Mouse (Mus musculus): ENCODE results near the gene Tmem198. TPM values are rescaled to one million over a fixed set of nuclear protein-coding genes. Genes with fewer than 3 reads are reported as not detected.

Tmem198 gene
- total RNA-seq (2012; rRNA removed) = 1.6 TPM in 2 replicates

- Histone ChIP-seq H3K4me1 (ENCODE audit: control insufficient read depth in 2 of 2, insufficient read depth in 2 of 2, low read length in 2 of 2, poor library complexity in 1 of 2) (peaks cover 4 to 8% of the 10 kb centered on the region in 2 experiments; a peak in 2 of 4 replicates), H3K9ac (ENCODE audit: insufficient read depth, low read depth, low read length, poor library complexity, severe bottlenecking) (peak within 1 kb of the TSS; percentile 83), H3K36me3 (ENCODE audit: control insufficient read depth, insufficient read depth, low read length, poor library complexity, severe bottlenecking) (peaks cover 24% of the 10 kb centered on the region), H3K9me3 (ENCODE audit: control insufficient read depth, insufficient read depth, low read depth, low read length) (no peaks in the 10 kb centered on the region), H3K4me3 (ENCODE audit: insufficient read depth in 1 of 2, low read depth in 1 of 2, low read length in 2 of 2, poor library complexity in 1 of 2, severe bottlenecking in 1 of 2) (peak within 1 kb of the TSS; percentile 63 to 84), H3K27ac (ENCODE audit: insufficient read depth, low read depth, low read length, poor library complexity, severe bottlenecking) (no peak within 1 kb of the TSS)
- in situ Hi-C loops (cut with MboI; ENCODE audit: low sequenced_read_pairs in 2 of 2, unreplicated experiment in 2 of 2) = no loop called here
- TF ChIP-seq ZC3H11A (IDR thresholded peaks at IDR 0.05; ENCODE audit: borderline replicate concordance, low read depth, low read length) = no peak
- no peak for TF ChIP-seq MAFK (IDR thresholded peaks at IDR 0.05; ENCODE audit: insufficient read depth, low read depth, low read length)
- no peak for TF ChIP-seq ZNF384 (IDR thresholded peaks at IDR 0.05; ENCODE audit: low read depth, low read length)
- no peak for TF ChIP-seq HCFC1 (IDR thresholded peaks at IDR 0.05; ENCODE audit: borderline replicate concordance, insufficient read depth, low read length)
- no peak for TF ChIP-seq CHD2 (IDR thresholded peaks at IDR 0.05; ENCODE audit: low read depth, low read length)
- DNase-seq (ENCODE audit: low read depth, low spot score) = peak; percentile 94
These were observed at the start of gene Tmem198, which contains the start of gene Chpf for GRCm38 (mm10) chr1:75478916-75479634. Gene Tmem198, plus strand, starts transcription at chr1:75479532. Gene Chpf, minus strand, starts transcription at chr1:75479307.

GRCm38 (mm10) chr1:75435475-75436328, 43.6 kb upstream of the Tmem198 start, which contains the start of gene Gmppa:
Gene Gmppa, plus strand, starts transcription at chr1:75435930.
- no peak within 1 kb of the TSS; the same call in 1 of the 2 replicates for H3K27ac ChIP-seq (ENCODE audit: insufficient read depth, low read depth, low read length, poor library complexity, severe bottlenecking)

GRCm38 (mm10) chr1:75438782-75439181, 40.5 kb upstream of the Tmem198 start:
- H3K27ac ChIP-seq (ENCODE audit: insufficient read depth, low read depth, low read length, poor library complexity, severe bottlenecking) = no peak overlapping the region

More at GRCm38 (mm10) chr1:75435475-75436328, 43.6 kb upstream of the Tmem198 start, which contains the start of gene Gmppa:
- in situ Hi-C loops (cut with MboI; ENCODE audit: low sequenced_read_pairs in 2 of 2, unreplicated experiment in 2 of 2) = no loop called here
- Histone ChIP-seq H3K9ac (ENCODE audit: insufficient read depth, low read depth, low read length, poor library complexity, severe bottlenecking) (peak within 1 kb of the TSS; percentile 92), H3K36me3 (ENCODE audit: control insufficient read depth, insufficient read depth, low read length, poor library complexity, severe bottlenecking) (0 out of 2 replicates have a peak, but pooled peaks cover 2% of the 10 kb centered on the region), H3K4me1 (ENCODE audit: control insufficient read depth in 2 of 2, insufficient read depth in 2 of 2, low read length in 2 of 2, poor library complexity in 1 of 2) (peaks cover 4 to 9% of the 10 kb centered on the region in 2 experiments; a peak in 2 of 4 replicates), H3K4me3 (ENCODE audit: insufficient read depth in 1 of 2, low read depth in 1 of 2, low read length in 2 of 2, poor library complexity in 1 of 2, severe bottlenecking in 1 of 2) (peak within 1 kb of the TSS; percentile 92 to 95), H3K9me3 (ENCODE audit: control insufficient read depth, insufficient read depth, low read depth, low read length) (no peaks in the 10 kb centered on the region)
- no peak for TF ChIP-seq ZNF384 (IDR thresholded peaks at IDR 0.05; ENCODE audit: low read depth, low read length)
- peak; percentile 96 for TF ChIP-seq HCFC1 (IDR thresholded peaks at IDR 0.05; ENCODE audit: borderline replicate concordance, insufficient read depth, low read length)
- TF ChIP-seq MAFK (IDR thresholded peaks at IDR 0.05; ENCODE audit: insufficient read depth, low read depth, low read length) = no peak
- no peak for TF ChIP-seq ZC3H11A (IDR thresholded peaks at IDR 0.05; ENCODE audit: borderline replicate concordance, low read depth, low read length)
- TF ChIP-seq CHD2 (IDR thresholded peaks at IDR 0.05; ENCODE audit: low read depth, low read length) = peak; percentile 95
- DNase-seq (ENCODE audit: low read depth, low spot score) = peak; percentile 85

GRCm38 (mm10) chr1:75440661-75441060, 38.7 kb upstream of the Tmem198 start:
- H3K4me1 ChIP-seq (ENCODE audit: control insufficient read depth in 2 of 2, insufficient read depth in 2 of 2, low read length in 2 of 2, poor library complexity in 1 of 2) = peaks cover 11 to 39% of the 10 kb centered on the region in 2 experiments
- H3K9ac ChIP-seq (ENCODE audit: insufficient read depth, low read depth, low read length, poor library complexity, severe bottlenecking) = no peak overlapping the region
- in situ Hi-C loops (cut with MboI; ENCODE audit: low sequenced_read_pairs in 2 of 2, unreplicated experiment in 2 of 2) = no loop called here
- TF ChIP-seq MAFK (IDR thresholded peaks at IDR 0.05; ENCODE audit: insufficient read depth, low read depth, low read length) (no peak), CHD2 (IDR thresholded peaks at IDR 0.05; ENCODE audit: low read depth, low read length) (no peak), ZNF384 (IDR thresholded peaks at IDR 0.05; ENCODE audit: low read depth, low read length) (no peak), HCFC1 (IDR thresholded peaks at IDR 0.05; ENCODE audit: borderline replicate concordance, insufficient read depth, low read length) (no peak), ZC3H11A (IDR thresholded peaks at IDR 0.05; ENCODE audit: borderline replicate concordance, low read depth, low read length) (no peak)
- H3K4me3 ChIP-seq (ENCODE audit: insufficient read depth in 1 of 2, low read depth in 1 of 2, low read length in 2 of 2, poor library complexity in 1 of 2, severe bottlenecking in 1 of 2) = no peak overlapping the region
- no peak for DNase-seq (ENCODE audit: low read depth, low spot score)
- H3K36me3 ChIP-seq (ENCODE audit: control insufficient read depth, insufficient read depth, low read length, poor library complexity, severe bottlenecking) = peaks cover 7% of the 10 kb centered on the region; the same call in 1 of the 2 replicates
- H3K9me3 ChIP-seq (ENCODE audit: control insufficient read depth, insufficient read depth, low read depth, low read length) = no peaks in the 10 kb centered on the region
- no peak overlapping the region for H3K27ac ChIP-seq (ENCODE audit: insufficient read depth, low read depth, low read length, poor library complexity, severe bottlenecking)

More at GRCm38 (mm10) chr1:75438782-75439181, 40.5 kb upstream of the Tmem198 start:
- in situ Hi-C loops (cut with MboI; ENCODE audit: low sequenced_read_pairs in 2 of 2, unreplicated experiment in 2 of 2) = no loop called here
- H3K4me3 ChIP-seq (ENCODE audit: insufficient read depth in 1 of 2, low read depth in 1 of 2, low read length in 2 of 2, poor library complexity in 1 of 2, severe bottlenecking in 1 of 2) = no peak overlapping the region
- H3K9me3 ChIP-seq (ENCODE audit: control insufficient read depth, insufficient read depth, low read depth, low read length) = no peaks in the 10 kb centered on the region
- TF ChIP-seq MAFK (IDR thresholded peaks at IDR 0.05; ENCODE audit: insufficient read depth, low read depth, low read length) (no peak), ZNF384 (IDR thresholded peaks at IDR 0.05; ENCODE audit: low read depth, low read length) (no peak), HCFC1 (IDR thresholded peaks at IDR 0.05; ENCODE audit: borderline replicate concordance, insufficient read depth, low read length) (no peak), ZC3H11A (IDR thresholded peaks at IDR 0.05; ENCODE audit: borderline replicate concordance, low read depth, low read length) (no peak), CHD2 (IDR thresholded peaks at IDR 0.05; ENCODE audit: low read depth, low read length) (no peak)
- H3K9ac ChIP-seq (ENCODE audit: insufficient read depth, low read depth, low read length, poor library complexity, severe bottlenecking) = no peak overlapping the region
- DNase-seq (ENCODE audit: low read depth, low spot score) = no peak
- H3K36me3 ChIP-seq (ENCODE audit: control insufficient read depth, insufficient read depth, low read length, poor library complexity, severe bottlenecking) = peaks cover 7% of the 10 kb centered on the region; the same call in 1 of the 2 replicates
- peaks cover 8 to 29% of the 10 kb centered on the region in 2 experiments for H3K4me1 ChIP-seq (ENCODE audit: control insufficient read depth in 2 of 2, insufficient read depth in 2 of 2, low read length in 2 of 2, poor library complexity in 1 of 2)
